Mouse (Mus musculus) heart, adult 2 months (tissue): Measurements from ENCODE around the gene Gpr174.

ENCODE experiments used
- CTCF ChIP-seq: fragments of 200-600 bp; IDR thresholded peaks from 2 replicates; pipeline ENCODE4 v1.8.1; 2022; ENCODE audit warnings: antibody characterized with exemption, mild to moderate bottlenecking, moderate library complexity
- EP300 ChIP-seq: fragments of 200-500 bp; IDR thresholded peaks from 2 replicates; pipeline ENCODE4 v1.6.1; 2011; ENCODE audit warnings: low read depth, low read length, control low read depth; ENCODE audit not compliant: insufficient read depth
- POLR2A ChIP-seq: fragments of 200-500 bp; IDR thresholded peaks from 2 replicates; pipeline ENCODE4 v1.6.1; 2011; ENCODE audit warnings: mild to moderate bottlenecking, low read depth, low read length, control low read depth; ENCODE audit not compliant: insufficient read depth

- TF ChIP-seq CTCF (no peak), POLR2A (no peak), EP300 (no peak)
Measured at GRCm38 (mm10) chrX:107325697-107326381, 70.2 kb downstream of the Gpr174 start.
